Mouse (Mus musculus): Measurements from ENCODE around the gene Elk3.

Elk3 gene

DNA sequence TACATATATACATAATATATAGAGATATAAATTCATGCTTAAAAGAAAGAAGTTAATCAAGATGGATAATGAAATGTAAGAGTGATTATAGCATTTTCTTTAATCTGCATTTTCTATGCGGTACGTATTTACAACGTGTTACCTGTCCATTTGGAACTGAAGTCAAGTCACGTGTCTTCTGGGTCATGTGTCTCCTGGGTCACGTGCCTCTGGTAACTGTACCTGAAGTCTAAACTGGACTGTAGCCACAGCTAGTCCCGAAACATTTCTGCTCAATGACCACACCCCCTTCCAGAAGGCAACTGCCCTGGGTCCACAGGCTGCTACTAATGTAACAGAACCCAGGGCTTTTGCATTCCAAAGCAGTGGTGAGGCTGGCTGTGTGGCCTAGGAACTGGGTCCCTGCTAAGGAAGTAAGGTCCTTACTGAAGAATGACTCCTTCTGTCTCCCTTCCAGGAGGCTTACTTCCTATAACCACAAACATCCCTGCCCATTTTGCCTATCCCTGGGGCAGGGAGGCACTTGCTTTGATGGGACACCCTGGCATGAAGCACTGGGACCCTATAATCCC is 40.0 kb downstream of the Elk3 start:
- in situ Hi-C loops (cut with MseI, MboI), result no loop called here

DNA sequence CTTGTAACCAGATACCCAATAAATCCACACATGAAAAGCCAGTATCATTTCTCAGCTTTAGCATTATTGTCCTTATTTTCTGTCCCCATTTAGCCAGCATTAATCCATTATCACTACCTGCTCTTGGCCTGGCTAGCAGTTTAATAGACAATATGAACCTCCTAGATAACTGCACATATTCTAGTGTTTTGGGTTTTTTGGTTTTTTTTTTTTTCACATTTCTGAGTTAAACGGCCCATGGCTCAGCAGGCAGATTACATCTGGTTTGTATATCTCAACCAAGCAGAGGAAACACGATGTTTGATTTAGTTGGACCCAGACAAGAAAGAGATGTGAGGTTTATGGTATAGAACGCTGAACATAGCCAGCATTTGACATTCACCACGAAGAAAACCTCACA is 41.2 kb downstream of the Elk3 start:
- in situ Hi-C loops (cut with MseI, MboI), result no loop called here

DNA sequence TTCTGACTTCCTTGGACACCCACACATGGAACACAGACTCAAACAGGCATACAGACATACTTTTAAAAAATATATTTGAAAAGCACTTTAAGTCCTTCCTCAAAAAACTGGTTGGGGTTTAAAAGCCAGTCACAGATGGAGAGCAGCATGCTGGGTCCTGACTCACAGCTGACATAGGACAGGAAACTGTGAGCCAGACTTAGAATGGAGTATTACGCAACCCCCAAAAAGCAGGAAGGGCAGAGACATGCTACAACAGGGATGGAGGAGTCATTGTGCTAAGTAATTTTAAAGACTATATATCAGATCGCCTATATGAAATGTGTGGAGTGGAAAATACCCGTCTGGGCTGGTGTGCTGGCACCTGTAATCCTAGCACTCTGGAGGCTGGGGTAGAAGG is 42.6 kb downstream of the Elk3 start:
- in situ Hi-C loops (cut with MseI, MboI), result no loop called here

DNA sequence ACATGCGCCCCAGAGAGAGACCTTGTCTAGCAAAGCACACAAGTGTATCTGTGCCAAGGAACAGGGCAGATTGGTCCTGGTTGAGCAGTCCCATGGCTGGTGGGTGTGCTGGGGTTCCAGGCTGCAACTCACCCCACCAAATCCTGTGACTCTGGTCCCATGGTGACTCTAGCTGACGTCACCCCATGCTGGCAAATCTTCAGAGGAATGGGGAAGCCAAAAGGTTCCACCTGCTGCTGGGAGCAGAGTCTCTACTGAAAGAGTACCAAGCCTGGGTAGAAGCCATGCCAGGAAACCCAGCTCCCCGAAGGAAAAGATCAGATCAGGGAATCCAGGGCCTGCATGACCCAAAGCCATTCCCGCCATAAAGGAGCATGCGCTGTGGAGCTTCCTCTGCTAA is 43.4 kb downstream of the Elk3 start:
- in situ Hi-C loops (cut with MseI, MboI), result no loop called here

DNA sequence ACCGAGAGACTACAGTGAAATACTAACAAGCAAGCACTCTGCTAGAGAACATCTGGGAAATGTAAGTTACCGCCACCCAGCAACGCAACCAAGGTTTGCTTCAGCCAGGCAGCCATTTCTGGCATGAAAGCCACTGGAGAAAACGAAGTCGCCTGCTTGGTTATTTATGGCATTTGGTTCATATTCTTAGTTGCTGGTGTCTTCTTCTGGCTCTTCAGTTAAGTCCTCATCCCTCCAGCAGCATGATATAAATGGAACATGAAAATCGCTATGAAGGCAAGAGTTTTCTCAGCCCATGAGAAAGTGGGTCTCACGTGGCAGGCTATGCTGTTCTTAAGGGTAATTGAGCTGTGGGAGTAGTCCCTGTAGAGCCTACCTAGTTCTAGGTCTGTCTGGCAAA is 44.4 kb downstream of the Elk3 start:
- in situ Hi-C loops (cut with MseI, MboI), result no loop called here

DNA sequence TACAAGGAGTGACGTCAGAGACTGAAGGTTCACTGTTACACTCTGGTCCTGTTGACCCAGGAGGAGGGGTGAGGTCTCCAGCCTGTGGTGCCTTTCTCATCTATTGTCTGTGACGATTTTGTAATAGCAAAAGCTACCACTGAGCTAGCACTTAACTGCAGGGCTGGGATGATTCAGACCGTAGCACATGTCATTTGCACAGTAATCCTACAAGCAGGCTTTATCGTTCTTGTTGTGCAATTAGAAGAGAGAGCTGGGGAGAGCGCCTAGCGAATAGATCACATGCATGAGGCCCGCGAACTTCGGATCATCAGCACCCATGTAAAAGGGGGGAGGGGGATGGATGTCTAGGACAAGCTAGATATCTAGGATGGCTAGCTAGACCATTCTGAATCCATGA is 45.1 kb downstream of the Elk3 start:
- in situ Hi-C loops (cut with MseI, MboI), result no loop called here

DNA sequence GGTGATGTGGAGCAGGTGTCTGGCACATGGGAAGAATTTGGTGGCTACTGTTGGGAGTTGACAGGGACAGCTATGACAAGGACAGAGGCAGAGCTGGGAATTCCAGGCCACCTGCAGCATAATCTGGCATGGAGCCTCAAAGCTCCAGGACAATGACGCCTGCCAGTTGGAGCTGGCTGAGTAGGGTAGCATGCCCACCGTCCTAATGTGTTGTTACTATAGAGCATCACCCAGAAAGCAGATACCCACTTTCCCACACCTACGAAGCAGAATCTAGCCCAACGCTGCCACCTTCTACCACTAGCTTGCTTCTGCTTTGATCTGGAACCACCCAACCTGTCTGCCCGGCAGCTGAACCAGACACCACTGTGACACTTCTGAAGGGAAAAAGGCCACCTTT is 46.9 kb downstream of the Elk3 start:
- in situ Hi-C loops (cut with MseI, MboI), result no loop called here

DNA sequence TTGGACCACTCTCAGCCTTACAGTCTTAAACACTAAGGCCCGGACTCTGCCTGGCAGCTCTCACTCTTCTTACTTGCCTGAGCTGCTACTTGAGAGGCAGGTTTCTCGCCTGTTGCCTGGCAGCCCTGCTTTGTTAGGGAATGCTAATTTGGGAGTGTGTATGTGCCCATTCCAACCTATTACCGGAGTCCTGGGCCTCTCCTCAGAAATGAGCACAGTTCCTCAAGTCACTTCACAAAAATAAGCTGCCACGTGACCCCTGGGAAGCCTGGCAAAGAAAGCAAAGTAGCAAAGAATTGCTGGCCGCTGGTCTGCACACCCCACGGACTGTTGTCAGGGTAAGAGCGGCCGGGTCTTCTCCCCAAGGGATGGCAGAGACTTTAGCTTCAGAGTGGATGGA is 47.5 kb downstream of the Elk3 start:
- in situ Hi-C loops (cut with MseI, MboI), result no loop called here

DNA sequence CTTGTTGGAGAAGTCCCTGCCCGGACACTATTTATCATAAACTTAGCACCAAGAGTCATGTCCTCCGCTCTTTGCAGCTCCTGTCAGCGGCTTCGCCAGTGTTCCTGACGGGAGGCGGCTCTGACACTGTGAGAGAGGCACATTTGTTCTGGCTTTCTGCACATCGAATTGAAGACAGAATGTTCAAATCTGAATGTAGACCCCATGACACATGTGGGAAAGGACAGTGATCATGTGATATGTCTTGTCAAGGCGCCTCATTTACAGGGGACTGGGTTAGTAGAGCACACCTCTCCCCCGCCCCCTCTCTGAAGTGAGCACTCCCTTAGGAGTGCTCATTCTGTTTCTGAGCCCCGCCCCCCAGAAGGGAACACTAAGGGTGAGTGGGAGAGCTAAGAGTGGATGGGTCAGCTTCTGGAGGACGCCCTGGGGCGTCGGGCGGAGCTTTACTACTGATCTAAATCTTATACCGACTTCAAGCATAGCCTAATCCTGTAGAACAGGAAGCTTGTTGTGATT is 48.9 kb downstream of the Elk3 start:
- in situ Hi-C loops (cut with MseI, MboI), result no loop called here

DNA sequence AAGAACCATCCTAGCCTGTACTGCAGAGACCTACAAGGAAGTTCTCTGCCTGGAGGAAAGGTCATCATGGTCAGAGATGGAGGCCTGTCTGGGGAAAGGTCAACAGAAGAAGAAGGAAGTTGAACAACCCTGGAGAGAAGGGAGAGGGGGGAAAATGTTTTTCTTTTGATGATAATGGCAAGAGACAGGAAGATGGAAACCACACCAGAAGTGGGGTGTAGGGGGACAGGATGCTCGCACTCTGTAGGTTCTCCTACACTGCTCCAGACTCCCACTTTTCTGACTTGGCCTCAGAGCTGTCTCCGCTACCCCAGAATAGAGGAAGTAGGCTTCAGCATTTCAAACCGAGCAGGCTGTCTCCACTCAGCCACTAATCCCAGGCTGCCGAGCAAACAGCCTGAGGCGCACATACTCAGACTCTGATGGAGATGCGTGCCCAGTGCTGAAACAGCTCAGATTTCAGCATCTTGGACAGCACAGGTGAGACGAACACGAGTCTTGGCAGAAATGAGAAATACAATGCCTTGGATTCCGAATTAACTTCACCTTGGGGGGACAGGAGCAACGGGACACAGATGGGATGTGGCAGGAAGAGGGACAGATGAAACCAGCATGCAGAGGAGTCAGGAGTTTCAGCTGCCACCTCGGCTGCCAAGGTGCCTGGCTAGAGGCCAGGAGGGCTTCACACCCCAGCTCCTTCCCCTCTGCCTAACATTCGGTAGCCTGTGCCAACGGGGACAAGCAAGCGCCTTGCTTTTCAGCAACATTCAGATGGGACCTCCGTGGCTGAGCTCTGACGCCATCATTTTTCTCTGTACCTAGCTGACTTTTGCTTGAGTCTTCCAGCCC is 49.6 kb downstream of the Elk3 start:
- in situ Hi-C loops (cut with MseI, MboI), result no loop called here

DNA sequence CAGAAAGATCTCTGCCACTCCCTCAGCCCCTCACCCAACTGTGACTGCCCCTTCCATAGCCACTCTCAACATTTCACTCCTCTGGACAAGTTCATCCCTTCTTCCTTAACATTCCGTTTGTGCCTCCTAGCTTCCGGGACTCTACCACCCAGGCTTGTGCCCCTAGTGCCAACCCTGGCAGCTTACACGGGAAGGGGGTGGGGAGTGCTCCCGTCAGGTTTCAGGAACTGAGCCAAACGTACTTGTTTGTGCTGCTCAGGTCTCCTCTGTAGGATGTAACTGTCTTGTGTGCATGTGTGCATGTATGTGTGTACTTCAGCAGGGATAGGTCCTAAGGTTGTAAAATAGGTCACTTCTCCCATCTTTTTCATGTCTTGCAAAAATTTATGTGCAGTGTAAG is 51.1 kb downstream of the Elk3 start:
- in situ Hi-C loops (cut with MseI, MboI), result no loop called here

DNA sequence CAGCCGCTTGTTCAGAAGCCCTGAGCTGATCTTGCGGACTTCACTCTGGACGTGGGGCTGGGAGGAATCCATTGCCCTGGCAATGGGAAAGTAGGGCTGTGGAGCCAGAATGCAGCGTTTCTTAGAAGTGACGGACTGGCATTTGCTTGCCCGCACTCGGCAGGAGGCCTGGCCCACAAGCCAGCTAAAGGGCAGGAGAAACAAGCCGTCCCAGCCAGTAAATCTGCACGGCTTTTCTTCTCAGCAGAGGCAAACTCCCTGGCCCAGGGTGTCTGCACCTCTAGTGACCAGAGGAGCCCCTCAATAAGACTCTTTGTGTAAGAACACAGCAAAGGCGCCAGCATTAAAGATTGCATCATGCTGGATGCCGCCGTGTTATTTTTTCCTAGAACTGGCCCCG is 55.6 kb downstream of the Elk3 start:
- in situ Hi-C loops (cut with MseI, MboI), result no loop called here

DNA sequence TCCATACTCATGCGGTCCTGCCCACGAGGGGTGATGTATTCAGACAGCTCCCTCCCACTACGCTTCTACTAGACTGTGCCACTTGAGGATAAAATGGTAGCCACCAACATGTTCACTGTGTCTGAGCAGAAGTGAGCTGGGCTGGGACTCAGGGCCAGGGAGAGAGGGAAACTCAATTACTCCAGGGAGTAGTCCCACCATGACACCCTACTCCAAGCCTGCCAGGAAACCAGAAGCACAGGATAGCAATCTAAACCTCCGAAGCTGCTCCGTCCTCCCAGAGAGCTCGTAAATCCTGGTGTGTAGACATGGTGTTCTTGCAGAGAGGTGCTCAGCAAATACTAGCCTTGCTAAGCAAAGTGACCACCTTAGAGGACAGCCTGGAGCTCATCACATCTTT is 57.8 kb downstream of the Elk3 start:
- in situ Hi-C loops (cut with MseI, MboI), result no loop called here

DNA sequence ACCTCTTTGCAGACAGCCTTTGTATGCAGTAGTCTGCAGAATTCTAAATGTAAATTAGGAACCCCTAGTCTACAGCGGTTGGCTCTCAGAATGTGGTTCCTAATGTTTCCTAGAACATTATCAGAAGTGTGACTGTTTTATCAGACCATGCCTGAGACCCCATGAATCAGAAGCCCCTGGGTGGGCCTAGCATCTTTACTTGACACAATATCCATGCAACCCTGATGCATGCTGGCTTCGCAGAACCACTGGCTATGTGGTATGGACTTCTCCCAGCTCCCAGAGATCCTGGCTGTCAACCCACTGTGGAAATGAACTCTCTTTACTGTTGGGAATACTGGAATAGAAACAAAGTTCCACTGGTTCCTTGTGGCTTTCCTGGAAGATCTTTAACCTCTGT is 58.3 kb downstream of the Elk3 start:
- in situ Hi-C loops (cut with MseI, MboI), result no loop called here

DNA sequence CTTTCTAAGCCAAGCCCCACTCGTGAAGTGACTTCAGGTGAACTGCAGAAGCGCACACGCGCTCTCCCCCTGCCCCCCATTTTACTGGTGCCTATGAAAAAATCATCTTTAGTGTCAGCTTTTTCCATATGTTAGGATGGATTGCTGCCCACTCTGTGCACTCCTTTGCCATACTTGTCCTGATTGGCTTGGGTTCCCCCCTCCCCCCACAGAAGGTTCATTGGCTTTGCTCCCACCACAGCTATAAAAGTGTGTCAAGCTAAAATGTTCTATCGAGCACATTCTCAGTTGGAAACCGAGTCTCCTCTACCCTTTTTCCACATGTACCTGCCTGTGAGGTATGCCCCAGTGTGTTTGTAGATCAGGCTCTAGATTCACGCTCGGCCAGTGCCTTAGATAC is 59.5 kb downstream of the Elk3 start:
- in situ Hi-C loops (cut with MseI, MboI), result no loop called here

DNA sequence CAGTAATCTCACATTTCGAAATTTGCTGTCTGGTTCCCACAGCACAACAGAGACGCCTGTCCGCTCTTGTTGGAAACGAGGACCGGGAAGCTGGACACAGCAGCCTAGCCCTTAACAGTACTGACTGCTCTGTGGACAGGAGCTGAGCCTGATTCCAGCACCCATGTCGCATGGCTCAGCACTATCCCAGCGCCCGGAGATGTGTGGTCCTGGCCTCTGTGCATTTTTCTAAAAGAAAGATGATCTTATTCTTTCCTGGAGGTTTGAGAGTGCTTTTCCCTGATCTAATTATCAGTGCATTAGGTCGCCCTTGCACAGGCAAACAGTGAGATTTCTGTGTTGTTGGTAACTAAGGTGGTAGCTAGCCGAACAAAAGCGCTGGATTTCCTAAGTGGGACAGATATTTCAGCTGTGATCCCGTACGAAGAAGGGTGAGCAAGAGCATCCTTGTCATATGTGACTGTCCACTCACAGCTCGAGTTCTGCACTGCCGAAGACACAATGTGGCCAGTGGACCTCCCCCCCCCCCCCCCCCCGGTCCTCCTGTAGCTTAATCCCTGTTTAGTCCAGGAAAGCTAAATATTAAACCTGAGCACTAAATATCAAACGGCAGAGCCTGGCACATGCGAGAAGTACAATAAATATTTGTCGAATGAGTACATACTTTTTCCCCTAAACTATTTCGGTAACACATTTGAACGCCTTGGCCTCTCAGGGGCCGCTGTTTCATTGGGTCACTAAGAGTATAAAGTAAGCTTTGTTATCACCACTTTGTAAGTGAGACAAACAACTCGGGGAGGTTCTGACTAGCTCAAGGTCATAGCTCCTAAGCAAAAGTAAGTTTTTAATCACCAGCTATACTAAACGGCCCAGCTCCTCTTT is 60.3 kb downstream of the Elk3 start:
- in situ Hi-C loops (cut with MseI, MboI), result no loop called here

DNA sequence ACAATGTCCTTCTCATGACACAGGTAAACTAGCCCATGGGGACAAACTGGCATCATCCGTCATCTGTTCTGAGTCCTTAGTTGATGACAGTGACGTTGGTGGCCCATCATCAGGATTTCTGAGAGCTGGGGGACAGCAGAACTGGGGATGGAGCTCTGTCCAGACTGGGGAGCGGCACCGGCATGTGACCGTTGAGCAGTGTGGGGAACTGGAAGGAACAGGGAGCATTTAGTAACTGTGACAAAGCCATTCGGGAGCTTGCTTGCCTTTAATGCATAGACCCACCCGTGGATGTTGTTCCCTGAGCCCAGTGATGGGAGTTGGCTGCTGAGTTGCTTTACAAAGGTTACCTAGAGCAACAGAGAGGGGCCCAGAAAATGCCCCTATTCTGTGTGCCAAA is 61.0 kb downstream of the Elk3 start:
- in situ Hi-C loops (cut with MseI, MboI), result no loop called here

DNA sequence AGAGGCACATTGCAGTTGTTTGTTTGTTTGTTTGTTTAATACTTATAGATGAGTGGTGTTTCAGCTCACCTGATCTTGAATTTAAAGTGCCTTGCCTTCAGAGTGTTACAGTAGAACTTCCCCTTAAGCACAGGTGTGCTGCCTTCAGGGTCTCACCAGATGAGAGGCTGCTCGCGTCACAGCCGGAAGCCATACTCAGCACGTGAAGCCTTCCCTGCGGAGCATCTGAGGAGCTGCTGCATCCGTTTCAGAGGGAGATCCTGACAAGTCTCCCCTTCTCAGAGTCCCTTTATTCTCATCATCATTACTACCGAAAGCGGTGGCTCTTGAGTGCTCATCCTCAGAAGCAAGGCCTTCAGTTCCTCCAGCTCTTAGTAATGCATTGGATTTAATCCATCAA is 62.5 kb downstream of the Elk3 start:
- in situ Hi-C loops (cut with MseI, MboI), result no loop called here

DNA sequence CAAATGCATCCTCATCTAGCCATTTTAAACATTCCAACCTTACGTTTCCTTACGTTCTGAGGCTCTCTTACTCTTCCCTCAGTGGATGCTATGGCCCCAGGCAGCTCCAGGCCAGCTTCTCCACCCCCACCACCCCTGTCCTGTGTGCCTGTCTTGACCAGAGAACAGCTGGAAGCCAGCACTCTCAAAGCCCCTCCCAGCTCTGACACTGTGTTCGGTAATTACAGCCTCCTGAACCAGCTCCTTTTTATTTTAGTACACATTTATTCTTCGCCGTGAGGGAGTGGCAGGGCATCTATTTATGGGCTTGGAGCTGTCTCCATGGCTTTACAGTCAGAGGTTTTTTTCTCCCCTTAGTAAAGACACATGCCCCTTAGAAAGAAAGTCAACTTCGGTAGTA is 63.0 kb downstream of the Elk3 start:
- in situ Hi-C loops (cut with MseI, MboI), result no loop called here

DNA sequence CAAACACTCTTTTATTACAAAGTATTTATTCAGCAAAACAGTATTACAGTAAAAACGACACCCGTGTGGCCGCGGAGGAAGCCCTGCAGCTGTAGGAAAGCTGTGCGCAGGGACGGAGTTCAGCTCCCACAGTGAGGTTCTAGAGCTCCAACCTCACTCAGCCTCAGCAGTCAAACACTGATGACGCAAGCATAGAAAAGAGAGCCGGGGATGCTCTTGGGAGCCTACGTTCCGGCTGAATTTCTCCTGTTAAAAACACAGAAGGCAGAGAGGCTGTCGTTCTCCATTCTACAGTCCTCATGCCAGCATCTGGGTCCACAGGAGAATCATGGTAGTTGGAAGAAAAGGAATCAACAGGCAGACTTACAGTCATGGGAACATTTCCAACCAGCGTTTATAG is 63.5 kb downstream of the Elk3 start:
- in situ Hi-C loops (cut with MseI, MboI), result no loop called here

DNA sequence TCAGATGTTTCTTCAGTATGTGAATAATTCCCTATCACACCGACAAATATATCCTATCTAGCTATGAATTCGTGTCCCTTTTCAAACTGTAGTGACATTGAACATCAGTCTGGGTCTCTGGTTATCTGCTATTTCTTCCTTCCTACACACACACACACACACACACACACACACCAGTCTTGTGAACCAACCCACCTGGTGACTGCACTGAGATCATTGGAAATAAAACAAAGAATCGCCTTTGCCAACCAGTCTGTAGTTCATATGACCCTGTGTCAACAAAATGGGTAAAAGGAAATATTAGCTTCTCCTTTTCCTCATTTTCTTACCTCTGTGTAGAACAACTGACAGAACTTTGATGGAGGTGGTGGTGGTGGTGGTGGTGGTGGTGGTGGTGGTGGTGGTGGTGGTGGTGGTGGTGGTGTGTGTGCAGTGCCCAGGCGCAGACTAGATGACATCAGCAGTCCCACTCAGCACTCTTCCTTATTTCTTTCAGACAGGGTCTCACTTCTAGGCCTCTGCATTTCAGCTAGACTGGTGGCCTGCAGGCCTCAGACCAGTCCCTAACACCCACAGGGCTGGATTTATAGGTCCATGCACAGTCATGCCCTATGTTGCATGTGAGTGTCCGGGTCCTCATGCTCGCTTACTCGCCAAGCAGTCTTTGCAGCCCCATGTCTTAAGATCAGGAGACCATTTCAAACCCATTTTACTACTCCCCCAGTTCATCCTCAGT is 64.6 kb downstream of the Elk3 start:
- in situ Hi-C loops (cut with MseI, MboI), result no loop called here

DNA sequence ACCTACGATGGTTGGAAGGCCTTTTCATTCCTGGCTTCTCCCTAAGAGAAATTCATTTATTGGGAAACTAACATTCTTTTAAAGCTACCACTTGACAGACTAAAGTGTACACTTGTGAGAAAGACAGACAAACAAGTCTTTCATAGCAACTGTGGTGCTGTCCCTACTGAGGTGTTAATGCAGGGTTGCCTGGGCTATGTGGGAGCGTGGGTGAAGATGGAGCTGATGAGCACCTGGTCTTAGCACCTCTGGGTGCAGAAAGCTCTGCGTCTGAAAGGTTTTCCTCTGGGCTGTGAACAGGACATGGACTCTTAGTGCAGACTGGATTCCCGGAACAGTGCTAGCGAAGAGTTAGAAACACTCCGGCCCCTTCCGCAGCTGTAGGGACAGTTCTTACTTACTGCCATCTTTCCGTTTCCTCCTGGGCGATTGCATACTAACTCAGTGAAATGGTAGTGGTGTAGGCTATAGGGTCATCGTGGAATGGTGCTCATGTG is 66.7 kb downstream of the Elk3 start:
- in situ Hi-C loops (cut with MseI, MboI), result no loop called here
